Comparison of ENCODE assay signal across 9 mouse cellular contexts in genomic region chr11:103326950-103327349, GRCm38 (mm10). TPM values are rescaled to one million over a fixed set of nuclear protein-coding genes. Genes with fewer than 3 reads are reported as not detected.
DNase-seq lines count a peak whose midpoint lies in the region; ATAC-seq lines count a peak whose summit lies in the region.
"Had no signal": no experiment of that assay in that cellular context is flagged by ENCODE, and none has a peak within 500 bp of the region (broad histone marks: within the 10 kb centered on the region; RNA-seq: fewer than 3 reads in every experiment).

No protein-coding gene starts in this region.

- no peaks in the 10 kb centered on the region for H3K9me3 ChIP-seq in forebrain, embryonic 14.5 days (replicated peaks; ENCODE audit: control insufficient read depth, low read length)
- no peaks in the 10 kb centered on the region for H3K9me3 ChIP-seq in forebrain, embryonic 15.5 days
- H3K9me3 ChIP-seq in midbrain, embryonic 11.5 days (ENCODE audit: control insufficient read depth, low read length): no peaks in the 10 kb centered on the region

- H3K27ac ChIP-seq in forebrain, embryonic 14.5 days (ENCODE audit: low read depth, low read length): peak overlapping the region; percentile 16; the same call in 1 of the 2 replicates
- H3K27ac ChIP-seq in forebrain, embryonic 15.5 days (replicated peaks): no peak overlapping the region
- no peak overlapping the region for H3K27ac ChIP-seq in midbrain, embryonic 11.5 days (ENCODE audit: low read depth, low read length)
- H3K27ac ChIP-seq: macrophage had no signal

- no peak overlapping the region for H3K9ac ChIP-seq in forebrain, embryonic 14.5 days (ENCODE audit: low read length)
- no peak overlapping the region for H3K9ac ChIP-seq in forebrain, embryonic 15.5 days (replicated peaks)
- H3K9ac ChIP-seq in midbrain, embryonic 11.5 days (ENCODE audit: low read length): no peak overlapping the region

- H3K4me3 ChIP-seq in forebrain, embryonic 14.5 days (ENCODE audit: low read depth, low read length): no peak overlapping the region
- no peak overlapping the region for H3K4me3 ChIP-seq in forebrain, embryonic 15.5 days
- H3K4me3 ChIP-seq in midbrain, embryonic 11.5 days (ENCODE audit: low read depth, low read length): no peak overlapping the region

- ATAC-seq in forebrain, embryonic 14.5 days: 0 out of 2 replicates have a peak, but pooled peaks have one; percentile 38
- no peak; the same call in 1 of the 2 replicates for ATAC-seq in forebrain, embryonic 15.5 days (replicated peaks)
- no peak for ATAC-seq in midbrain, embryonic 11.5 days (ENCODE audit: low FRiP score)

- H3K36me3 ChIP-seq in forebrain, embryonic 14.5 days (ENCODE audit: control insufficient read depth, insufficient read depth, low read length): no peaks in the 10 kb centered on the region
- H3K36me3 ChIP-seq in forebrain, embryonic 15.5 days: no peaks in the 10 kb centered on the region
- H3K36me3 ChIP-seq in midbrain, embryonic 11.5 days (ENCODE audit: control insufficient read depth, insufficient read depth, low read length): no peaks in the 10 kb centered on the region

- WGBS in forebrain, embryonic 14.5 days: 9% methylated on average over 5 of the region's 5 CpGs
- 10% methylated on average over 5 of the region's 5 CpGs for WGBS in forebrain, embryonic 15.5 days
- 17% methylated on average over 5 of the region's 5 CpGs for WGBS in midbrain, embryonic 11.5 days

- no peaks in the 10 kb centered on the region; the same call in 1 of the 2 replicates for H3K4me1 ChIP-seq in forebrain, embryonic 14.5 days (ENCODE audit: control insufficient read depth, insufficient read depth, low read length)
- H3K4me1 ChIP-seq in forebrain, embryonic 15.5 days: 0 out of 2 replicates have a peak, but pooled peaks cover 10% of the 10 kb centered on the region
- H3K4me1 ChIP-seq in midbrain, embryonic 11.5 days (ENCODE audit: control insufficient read depth, insufficient read depth, low read length): no peaks in the 10 kb centered on the region

- peak; percentile 85 for DNase-seq in forebrain, embryonic 14.5 days (ENCODE audit: low spot score)
- peak; percentile 86 for DNase-seq in NIH3T3 (ENCODE audit: low read depth)
- peak; percentile 92 to 96 for DNase-seq in cerebellum, postnatal 10 days
- DNase-seq in gastrocnemius, postnatal 4 days (ENCODE audit: low spot score in 2 of 2): peak; percentile 68 to 76
- DNase-seq in left cerebral cortex, adult 11 months (ENCODE audit: low spot score): peak; percentile 61
- DNase-seq in midbrain, embryonic 11.5 days (ENCODE audit: low spot score, missing footprints): peak; percentile 97
- DNase-seq in spleen, postnatal 4 days (ENCODE audit: low spot score in 2 of 2): peak; percentile 72 to 92

- no peak overlapping the region for H3K4me2 ChIP-seq in forebrain, embryonic 14.5 days (ENCODE audit: low read length)
- H3K4me2 ChIP-seq in forebrain, embryonic 15.5 days (replicated peaks): no peak overlapping the region
- H3K4me2 ChIP-seq in midbrain, embryonic 11.5 days: no peak overlapping the region

- no peaks in the 10 kb centered on the region for H3K27me3 ChIP-seq in forebrain, embryonic 14.5 days (replicated peaks; ENCODE audit: control insufficient read depth, insufficient read depth, low read length)
- H3K27me3 ChIP-seq in forebrain, embryonic 15.5 days: no peaks in the 10 kb centered on the region
- no peaks in the 10 kb centered on the region; the same call in 1 of the 2 replicates for H3K27me3 ChIP-seq in midbrain, embryonic 11.5 days (ENCODE audit: control insufficient read depth, insufficient read depth, low read length)

RNA-seq across cellular contexts. Expression of gene Arhgap27, which starts 36.5 kb away (rescaled TPM):
- polyA plus RNA-seq in forebrain, embryonic 14.5 days (2014; fragmentation: Nextera tagmentation; extraction: Ambion mirVana): 1.5 and 2.3 TPM in 2 replicates
- 2.5 and 3.0 TPM in 2 replicates for polyA plus RNA-seq in forebrain, embryonic 15.5 days (2015; fragmentation: Nextera tagmentation; extraction: Ambion mirVana)
- 10 to 100 TPM; 11.7 to 12.2 TPM for total RNA-seq in gastrocnemius, postnatal 4 days (2021)
- polyA plus RNA-seq in midbrain, embryonic 11.5 days (2014; fragmentation: Nextera tagmentation; extraction: Ambion mirVana): 2.4 and 2.8 TPM in 2 replicates

RNA-seq across cellular contexts. Expression of gene Map3k14, which starts 59.7 kb away (rescaled TPM):
- polyA plus RNA-seq in forebrain, embryonic 14.5 days (2014; fragmentation: Nextera tagmentation; extraction: Ambion mirVana): 1.7 and 2.7 TPM in 2 replicates
- polyA plus RNA-seq in forebrain, embryonic 15.5 days (2015; fragmentation: Nextera tagmentation; extraction: Ambion mirVana): 3.7 and 3.9 TPM in 2 replicates
- total RNA-seq in gastrocnemius, postnatal 4 days (2021): 1 to 10 TPM; 7.7 to 7.8 TPM
- polyA plus RNA-seq in midbrain, embryonic 11.5 days (2014; fragmentation: Nextera tagmentation; extraction: Ambion mirVana): 2.3 and 3.3 TPM in 2 replicates
